Mouse (Mus musculus) midbrain, embryonic 14.5 days (tissue): Measurements from ENCODE around the gene Cfap74. TPM values are rescaled to one million over a fixed set of nuclear protein-coding genes. Genes with fewer than 3 reads are reported as not detected.

Source experiments
- ATAC-seq: fragments of 200-750 bp; cut with Nextera tagmentation; 2 replicates; pipeline ENCODE4 v1.8.0; 2017; ENCODE audit warnings: moderate number of reproducible peaks, moderate library complexity; ENCODE audit not compliant: low FRiP score, low TSS enrichment
- DNase-seq: peaks from one replicate; pipeline ENCODE4 v3.0.0-alpha.2; 2015
- H3K27ac ChIP-seq: fragments of 300-500 bp; sonication (generic); replicated peaks from 2 replicates; pipeline ENCODE4 v1.5.1; 2014; ENCODE audit warnings: mild to moderate bottlenecking, low read depth, low read length, moderate library complexity
- H3K27me3 ChIP-seq: fragments of 300-500 bp; sonication (generic); 2 replicates; pipeline ENCODE4 v1.6.1; 2014; ENCODE audit warnings: low read length, control low read depth, mixed read lengths; ENCODE audit not compliant: control insufficient read depth, insufficient read depth
- H3K36me3 ChIP-seq: fragments of 300-500 bp; sonication (generic); 2 replicates; pipeline ENCODE4 v1.6.1; 2014; ENCODE audit warnings: low read length, control low read depth; ENCODE audit not compliant: control insufficient read depth, insufficient read depth
- H3K4me1 ChIP-seq: fragments of 300-500 bp; sonication (generic); 2 replicates; pipeline ENCODE4 v1.6.1; 2014; ENCODE audit warnings: mild to moderate bottlenecking, antibody characterized with exemption, low read length, control low read depth; ENCODE audit not compliant: control insufficient read depth, insufficient read depth
- H3K4me2 ChIP-seq: fragments of 300-500 bp; sonication (generic); 2 replicates; pipeline ENCODE4 v1.6.1; 2014; ENCODE audit warnings: mild to moderate bottlenecking, low read length, moderate library complexity
- H3K4me3 ChIP-seq: fragments of 300-500 bp; sonication (generic); replicated peaks from 2 replicates; pipeline ENCODE4 v1.5.1; 2014; ENCODE audit warnings: low read depth, low read length
- H3K9ac ChIP-seq: fragments of 300-500 bp; sonication (generic); replicated peaks from 2 replicates; pipeline ENCODE4 v1.6.1; 2014; ENCODE audit warnings: mild to moderate bottlenecking, low read length, moderate library complexity
- H3K9me3 ChIP-seq: fragments of 300-500 bp; sonication (generic); 2 replicates; pipeline ENCODE4 v1.6.1; 2016; ENCODE audit warnings: low read length, control low read depth, mixed read lengths; ENCODE audit not compliant: control insufficient read depth
- WGBS: fragments of 180-500 bp; shearing (Covaris S2); extraction: QIAGEN DNeasy Blood & Tissue Kit; methylation state at CpG from one replicate; pipeline ENCODE4 v1.1.7; 2014; 5-methylcytosine and 5-hydroxymethylcytosine counted together
- polyA plus RNA-seq: library from polyadenylated mRNA; unstranded; fragments of >200 nt; fragmentation: Nextera tagmentation; extraction: Ambion mirVana; gene quantifications from 2 replicates; pipeline ENCODE4 v1.2.1, GENCODE M21; 2014

Cfap74 gene
- polyA plus RNA-seq, 1 experiment from 2014 or later = 3.3 TPM

DNA sequence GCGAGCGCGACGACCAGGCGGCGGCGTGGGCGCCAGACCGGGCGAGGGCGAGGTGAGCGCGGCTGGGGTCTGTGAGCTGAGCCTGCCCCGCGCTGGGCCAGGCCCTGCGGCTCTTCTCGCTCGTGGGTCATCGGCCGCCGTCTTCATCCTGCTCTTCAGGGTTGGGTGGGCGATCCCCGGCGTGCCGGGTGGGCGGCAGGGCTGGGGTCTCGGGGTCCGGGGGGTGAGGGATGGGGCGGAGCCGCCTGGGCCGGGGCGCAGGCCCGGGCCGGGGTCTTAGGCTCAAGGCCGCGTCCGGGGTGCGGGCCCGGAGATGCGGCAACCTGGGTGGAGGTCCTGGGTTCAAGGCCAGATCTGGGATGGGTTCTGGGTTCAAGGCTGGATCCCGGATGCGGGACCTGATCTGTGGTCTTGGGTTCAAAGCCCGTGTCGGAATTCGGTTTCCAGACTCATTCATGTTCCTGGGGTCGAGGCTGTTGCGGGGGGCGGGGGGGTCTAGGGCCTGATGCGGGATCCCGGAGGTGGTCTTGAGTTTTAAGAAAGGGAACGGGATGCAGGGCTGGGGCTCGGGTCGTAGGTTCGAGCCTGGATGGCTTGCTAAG lies 82.6 kb downstream of the Cfap74 start:
- Histone ChIP-seq H3K9me3 (no peaks in the 10 kb centered on the region), H3K4me2 (peak overlapping the region; percentile 65), H3K4me3 (peak overlapping the region; percentile 100), H3K36me3 (no peaks in the 10 kb centered on the region), H3K27me3 (no peaks in the 10 kb centered on the region), H3K4me1 (peaks cover 46% of the 10 kb centered on the region), H3K9ac (peak overlapping the region; percentile 100), H3K27ac (peak overlapping the region; percentile 96)
- under 1% methylated on average over 43 of the region's 54 CpGs for WGBS
- DNase-seq (peak; percentile 67), ATAC-seq (peak; percentile 66)

DNA sequence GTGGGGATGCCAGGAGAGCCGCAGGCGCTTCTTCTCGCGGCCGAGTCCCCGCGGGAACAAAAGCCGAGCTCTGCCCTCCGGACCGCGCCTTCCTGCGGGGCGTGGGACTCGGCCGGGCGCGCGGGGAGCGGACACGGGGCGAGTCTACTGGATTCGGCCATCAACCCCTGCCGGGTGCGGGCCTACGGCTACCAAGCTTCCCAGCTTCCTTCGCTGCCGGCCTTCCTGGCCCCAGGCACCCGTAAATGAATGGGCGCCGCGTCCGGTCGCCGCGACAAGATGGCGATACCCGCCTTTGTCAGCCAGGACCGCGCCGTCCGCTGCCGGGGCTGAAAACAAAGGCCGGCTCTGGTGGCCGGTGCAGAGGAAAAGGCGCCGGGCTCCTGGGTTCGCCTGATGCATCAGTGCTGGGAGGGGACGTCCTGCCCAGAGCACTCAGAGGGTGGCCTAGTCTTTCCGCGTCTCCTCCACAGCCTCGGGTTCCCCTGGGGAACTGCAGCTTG lies 83.2 kb downstream of the Cfap74 start:
- under 1% methylated on average over 51 of the region's 51 CpGs for WGBS
- Histone ChIP-seq H3K27ac (peak overlapping the region; percentile 96), H3K4me1 (peaks cover 46% of the 10 kb centered on the region), H3K4me3 (peak overlapping the region; percentile 100), H3K4me2 (peak overlapping the region; percentile 65), H3K36me3 (no peaks in the 10 kb centered on the region), H3K9ac (peak overlapping the region; percentile 100), H3K9me3 (no peaks in the 10 kb centered on the region), H3K27me3 (no peaks in the 10 kb centered on the region)
- ATAC-seq = no peak
- peak; percentile 73 for DNase-seq

DNA sequence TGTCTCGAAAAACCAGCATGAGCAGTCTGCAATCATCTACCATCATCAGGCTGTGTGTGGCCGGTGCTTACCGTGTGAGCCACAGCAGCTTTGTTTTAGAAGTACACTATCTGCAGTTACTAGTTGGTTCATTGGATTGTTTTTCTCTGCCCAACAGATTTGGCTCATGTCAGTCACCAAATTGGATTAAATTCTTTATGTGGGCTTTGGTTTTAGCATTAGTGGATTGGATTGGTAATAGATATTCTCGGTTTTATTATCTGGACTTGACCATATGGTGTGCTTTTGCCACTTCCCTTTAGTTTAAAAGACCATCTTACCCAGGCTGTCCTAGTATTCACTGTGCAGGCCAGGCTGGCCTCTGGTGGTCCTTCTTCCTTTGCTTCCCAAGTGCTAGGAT lies 85.9 kb downstream of the Cfap74 start:
- WGBS = 64% methylated on average over 4 of the region's 4 CpGs
- H3K9ac ChIP-seq = no peak overlapping the region
- DNase-seq = no peak

DNA sequence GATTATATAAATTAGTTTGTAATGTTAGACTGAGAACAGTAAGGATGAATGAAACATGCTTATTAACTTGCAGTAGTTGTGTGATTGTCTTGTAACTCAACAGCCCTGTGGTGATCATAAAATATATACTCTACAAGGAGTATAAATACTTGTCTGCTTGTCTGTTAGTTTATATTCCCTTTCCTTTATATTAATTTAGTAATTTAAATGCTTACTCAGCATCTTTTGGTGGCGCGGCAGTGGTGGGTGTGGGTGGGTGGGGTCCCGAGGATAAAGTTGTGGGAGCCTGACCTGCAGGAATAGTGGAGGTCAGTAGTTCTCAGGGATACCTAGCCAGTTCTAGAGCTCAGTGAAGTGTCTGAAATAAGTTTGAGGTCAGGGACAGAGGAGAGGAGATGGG lies 89.0 kb downstream of the Cfap74 start:
- Histone ChIP-seq H3K9ac (no peak overlapping the region), H3K27ac (no peak overlapping the region), H3K9me3 (no peaks in the 10 kb centered on the region), H3K4me2 (no peak overlapping the region), H3K4me3 (no peak overlapping the region), H3K36me3 (no peaks in the 10 kb centered on the region), H3K27me3 (no peaks in the 10 kb centered on the region), H3K4me1 (peaks cover 27% of the 10 kb centered on the region)
- no peak for DNase-seq
- no peak for ATAC-seq
- 92% methylated on average over 3 of the region's 3 CpGs for WGBS

More for the DNA sequence above, 85.9 kb downstream of the Cfap74 start:
- Histone ChIP-seq H3K4me3 (no peak overlapping the region), H3K9me3 (no peaks in the 10 kb centered on the region), H3K4me1 (peaks cover 35% of the 10 kb centered on the region), H3K4me2 (peak overlapping the region; percentile 65), H3K27me3 (no peaks in the 10 kb centered on the region), H3K36me3 (no peaks in the 10 kb centered on the region), H3K27ac (no peak overlapping the region)
- no peak for ATAC-seq

DNA sequence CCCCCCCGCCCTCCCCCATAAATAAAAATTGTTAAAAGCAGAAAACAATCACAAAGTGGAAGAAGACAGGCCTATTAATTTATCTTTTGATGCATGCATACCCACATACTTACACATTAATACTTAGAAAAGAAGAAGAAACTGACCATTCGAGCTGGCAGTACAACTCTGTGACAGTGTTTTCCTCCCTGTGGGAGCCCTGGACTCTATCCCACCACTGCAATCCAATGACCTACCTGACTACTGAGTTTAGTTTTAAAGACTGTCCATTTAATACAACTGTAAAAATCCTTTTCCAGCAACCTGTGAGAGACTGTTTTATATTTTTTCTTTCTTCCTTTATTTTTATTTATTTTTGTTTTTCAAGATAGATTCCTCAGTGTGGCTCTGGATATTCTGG lies 92.1 kb downstream of the Cfap74 start:
- 86% methylated on average over 2 of the region's 2 CpGs for WGBS

DNA sequence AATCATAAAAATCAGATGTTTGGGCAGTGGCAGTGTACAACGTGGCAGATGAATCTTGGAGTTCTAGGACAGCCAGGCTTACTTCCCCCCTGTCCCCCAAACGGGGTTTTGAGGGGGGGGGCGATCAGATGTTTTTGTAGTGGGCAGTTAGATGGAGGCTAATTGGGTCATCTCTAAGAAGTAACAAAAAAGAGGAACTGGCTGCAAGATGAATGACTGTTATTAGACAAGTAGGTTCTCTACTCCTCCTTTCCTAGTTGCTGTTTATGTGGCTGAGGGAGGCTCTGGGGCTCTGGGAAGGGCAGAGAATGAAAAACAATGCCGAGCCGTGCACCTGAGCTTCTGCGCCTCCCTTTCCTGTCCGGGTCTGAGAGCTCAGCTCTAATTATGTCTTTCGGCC lies 96.1 kb downstream of the Cfap74 start:
- Histone ChIP-seq H3K4me1 (no peaks in the 10 kb centered on the region), H3K4me2 (no peak overlapping the region), H3K4me3 (no peak overlapping the region), H3K9ac (no peak overlapping the region), H3K36me3 (0 out of 2 replicates have a peak, but pooled peaks cover 4% of the 10 kb centered on the region), H3K9me3 (no peaks in the 10 kb centered on the region), H3K27ac (no peak overlapping the region), H3K27me3 (no peaks in the 10 kb centered on the region)
- DNase-seq = no peak
- ATAC-seq = no peak
- WGBS = 79% methylated on average over 8 of the region's 8 CpGs

More for the DNA sequence above, 92.1 kb downstream of the Cfap74 start:
- no peaks in the 10 kb centered on the region for H3K9me3 ChIP-seq
- H3K27me3 ChIP-seq = no peaks in the 10 kb centered on the region
- ATAC-seq = no peak
- no peak overlapping the region for H3K4me3 ChIP-seq
- H3K27ac ChIP-seq = no peak overlapping the region
- DNase-seq = no peak
- H3K9ac ChIP-seq = no peak overlapping the region
- H3K4me2 ChIP-seq = no peak overlapping the region
- H3K4me1 ChIP-seq = 0 out of 2 replicates have a peak, but pooled peaks cover 3% of the 10 kb centered on the region
- H3K36me3 ChIP-seq = 0 out of 2 replicates have a peak, but pooled peaks cover 4% of the 10 kb centered on the region

DNA sequence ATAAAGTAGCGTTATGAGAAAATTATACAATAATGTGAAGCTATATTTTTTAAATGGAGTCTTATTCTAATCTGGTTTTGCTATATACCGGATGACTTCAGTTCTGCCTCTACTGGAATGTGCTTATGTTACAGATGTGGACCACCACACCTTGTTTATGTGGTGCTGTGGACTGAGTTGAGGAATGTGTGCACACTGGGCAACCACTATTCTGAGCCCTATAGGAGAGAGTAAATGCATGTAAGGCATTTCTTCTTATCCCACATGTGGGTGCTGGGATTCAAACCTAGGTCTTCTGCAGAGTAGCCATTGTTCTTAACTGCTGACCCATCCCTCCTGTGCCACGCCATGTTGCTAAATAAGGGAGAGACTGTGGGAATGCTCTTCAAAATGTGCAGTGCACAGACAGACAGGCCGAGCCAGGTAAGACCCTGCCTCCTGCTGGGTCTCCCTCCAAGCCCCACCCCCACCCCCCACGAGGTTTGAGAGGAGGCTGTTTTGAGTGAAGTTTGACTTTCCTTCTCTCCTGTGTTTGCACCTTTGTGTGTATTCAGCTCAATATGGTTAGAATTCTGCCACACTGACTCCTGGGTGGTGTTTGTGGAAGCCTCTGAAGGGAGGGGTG lies 96.8 kb downstream of the Cfap74 start:
- no peak overlapping the region for H3K4me3 ChIP-seq
- no peaks in the 10 kb centered on the region for H3K9me3 ChIP-seq
- no peak for DNase-seq
- H3K4me1 ChIP-seq = no peaks in the 10 kb centered on the region
- H3K4me2 ChIP-seq = no peak overlapping the region
- 80% methylated on average over 5 of the region's 5 CpGs for WGBS
- H3K27me3 ChIP-seq = no peaks in the 10 kb centered on the region
- no peak overlapping the region for H3K27ac ChIP-seq
- no peak overlapping the region for H3K9ac ChIP-seq
- no peak for ATAC-seq
- H3K36me3 ChIP-seq = 0 out of 2 replicates have a peak, but pooled peaks cover 4% of the 10 kb centered on the region

DNA sequence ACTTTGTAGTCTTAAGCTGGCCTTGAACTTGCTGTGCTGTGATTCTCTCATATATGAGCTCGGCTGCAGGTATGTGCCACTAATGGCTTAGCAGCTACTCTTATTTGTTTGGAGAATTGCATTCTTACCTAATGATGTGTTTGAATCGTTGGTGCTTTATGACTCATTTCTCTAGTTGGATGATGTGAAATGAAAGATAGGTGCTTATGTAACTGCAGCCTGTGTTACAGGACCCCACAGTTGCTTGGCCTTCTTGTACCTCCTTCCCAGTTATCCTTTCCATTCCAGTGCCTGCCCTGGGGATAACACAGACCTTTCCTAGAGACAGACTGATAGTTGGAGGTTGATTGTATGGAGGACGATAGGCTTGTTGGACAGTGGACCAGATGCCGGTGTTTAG lies 99.6 kb downstream of the Cfap74 start:
- 94% methylated on average over 4 of the region's 4 CpGs for WGBS
- ATAC-seq (no peak), DNase-seq (no peak)
- H3K27ac ChIP-seq = no peak overlapping the region
- H3K4me3 ChIP-seq = no peak overlapping the region
- no peaks in the 10 kb centered on the region for H3K27me3 ChIP-seq
- H3K36me3 ChIP-seq = 0 out of 2 replicates have a peak, but pooled peaks cover 8% of the 10 kb centered on the region
- H3K4me2 ChIP-seq = no peak overlapping the region
- no peak overlapping the region for H3K9ac ChIP-seq
- H3K9me3 ChIP-seq = no peaks in the 10 kb centered on the region
- no peaks in the 10 kb centered on the region for H3K4me1 ChIP-seq

DNA sequence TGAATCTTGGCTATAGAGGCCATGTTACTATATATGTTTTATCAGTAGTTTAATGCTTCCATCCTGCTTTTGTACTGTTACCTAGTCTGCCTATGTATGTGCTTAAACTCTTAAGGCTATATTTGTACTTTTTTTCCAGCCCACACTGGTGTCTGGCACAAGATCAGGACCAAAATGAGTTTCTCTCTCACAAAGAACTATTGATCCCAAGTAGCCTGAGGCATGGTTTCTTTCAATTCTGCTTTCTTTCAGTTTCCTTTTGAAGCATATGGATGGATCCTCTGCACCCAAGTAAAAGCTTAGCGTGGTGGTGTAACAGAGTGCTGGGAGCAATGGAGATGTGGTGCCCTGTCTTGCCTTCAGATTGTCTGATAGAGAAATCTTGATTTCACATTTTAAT lies 102.0 kb downstream of the Cfap74 start:
- no peak for ATAC-seq
- 64% methylated on average over 1 of the region's 1 CpGs for WGBS
- peak; percentile 34 for DNase-seq

More for the DNA sequence above, 102.0 kb downstream of the Cfap74 start:
- 0 out of 2 replicates have a peak, but pooled peaks cover 4% of the 10 kb centered on the region for H3K36me3 ChIP-seq
- no peak overlapping the region for H3K27ac ChIP-seq
- no peaks in the 10 kb centered on the region for H3K4me1 ChIP-seq
- no peaks in the 10 kb centered on the region for H3K27me3 ChIP-seq
- H3K9me3 ChIP-seq = no peaks in the 10 kb centered on the region
- no peak overlapping the region for H3K4me2 ChIP-seq
- no peak overlapping the region for H3K9ac ChIP-seq
- no peak overlapping the region for H3K4me3 ChIP-seq
